Mouse (Mus musculus) right cerebral cortex, postnatal 10 days (tissue): Measurements from ENCODE around the gene Ipo11.

ENCODE experiments used
- DNase-seq, 2 experiments: peaks; one replicate each; pipeline ENCODE4 v3.0.0; 2021; ENCODE audit warnings: low spot score in 2 of 2

The Ipo11 gene

DNA sequence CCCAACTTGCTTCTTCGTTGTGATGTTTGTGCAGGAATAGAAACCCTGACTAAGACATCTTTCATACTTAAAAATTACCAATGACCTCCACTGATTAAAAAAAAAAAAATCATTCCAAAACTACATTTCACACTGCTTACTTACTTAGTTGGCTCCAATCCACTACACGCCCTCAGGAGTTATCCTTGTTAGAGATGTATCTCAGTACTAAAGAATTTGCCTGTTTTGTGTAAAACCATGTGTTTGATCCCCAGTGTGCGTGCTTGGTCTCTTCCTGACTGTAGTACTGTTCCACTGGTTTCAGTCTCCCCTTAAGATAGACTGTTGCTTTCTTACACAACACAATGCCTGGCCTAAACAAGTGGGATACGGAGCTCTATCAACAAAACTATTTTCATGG is 117.0 kb downstream of the Ipo11 start:
- DNase-seq = no peak

DNA sequence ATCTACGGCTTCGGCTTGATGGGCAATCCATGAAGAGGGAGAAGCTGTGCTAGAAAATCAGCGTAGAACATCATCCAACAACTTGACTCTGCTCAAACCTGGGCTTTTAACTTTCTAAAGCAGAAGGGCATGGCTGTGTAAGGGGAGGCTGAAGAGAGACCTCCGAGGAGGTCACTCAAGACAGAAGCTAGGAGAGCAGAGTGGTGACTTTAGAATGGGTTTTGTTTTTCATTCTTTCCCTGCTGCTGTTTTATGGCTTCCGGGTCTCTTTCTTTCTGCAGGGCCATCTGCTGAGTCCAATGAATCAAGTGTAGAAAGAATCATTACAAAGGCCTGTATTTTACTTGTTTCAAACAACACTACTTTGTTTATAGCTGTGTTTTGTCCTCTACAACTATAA is 119.7 kb downstream of the Ipo11 start:
- no peak for DNase-seq

- DNase-seq = no peak
Measured at GRCm38 (mm10) chr13:106813519-106813918, 123.2 kb downstream of the Ipo11 start.

- DNase-seq = no peak
Measured at GRCm38 (mm10) chr13:106813087-106813486, 123.7 kb downstream of the Ipo11 start.

GRCm38 (mm10) chr13:106810156-106810555 is 126.6 kb downstream of the Ipo11 start:
- peak in 1 of 2 experiments; percentile 43 for DNase-seq

DNA sequence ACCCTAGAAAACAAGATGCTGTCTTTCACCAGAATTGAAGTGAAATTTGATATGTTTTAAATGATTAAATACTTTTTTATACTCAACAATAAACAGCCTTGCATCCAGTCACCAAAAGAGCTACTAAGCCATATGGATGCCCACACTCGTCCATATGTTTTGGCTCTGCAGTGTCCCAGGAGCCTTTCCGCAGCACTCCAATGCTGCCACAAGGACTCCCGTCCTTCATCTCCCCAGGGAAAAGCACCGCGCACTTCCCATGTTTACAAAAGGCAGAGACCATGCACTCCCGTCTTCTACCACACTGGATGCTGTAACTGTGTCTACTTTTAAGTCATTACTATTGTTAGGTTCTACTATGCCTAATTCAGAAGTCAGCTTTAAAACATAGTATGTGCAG is 127.9 kb downstream of the Ipo11 start:
- no peak for DNase-seq

- no peak for DNase-seq
Measured at GRCm38 (mm10) chr13:106808315-106808714, 128.4 kb downstream of the Ipo11 start.

DNA sequence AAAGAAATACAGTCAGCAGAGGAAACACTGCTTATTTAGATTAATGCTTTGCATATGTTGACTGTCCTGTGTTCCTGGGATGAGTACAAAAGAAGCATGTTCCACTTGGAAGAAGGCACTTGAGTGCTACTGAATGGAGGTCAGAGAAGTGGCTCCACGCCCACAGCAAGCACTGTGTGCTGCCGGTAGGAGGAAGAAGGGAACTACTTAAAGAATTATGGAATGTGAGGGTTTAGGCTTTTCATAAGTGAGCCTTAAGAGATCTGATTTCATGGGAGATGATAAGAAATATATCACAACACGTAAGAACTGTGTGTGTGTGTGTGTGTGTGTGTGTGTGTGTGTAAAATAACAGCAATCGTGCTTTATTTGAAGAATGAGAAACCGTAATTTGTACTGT is 129.5 kb downstream of the Ipo11 start:
- no peak for DNase-seq

DNA sequence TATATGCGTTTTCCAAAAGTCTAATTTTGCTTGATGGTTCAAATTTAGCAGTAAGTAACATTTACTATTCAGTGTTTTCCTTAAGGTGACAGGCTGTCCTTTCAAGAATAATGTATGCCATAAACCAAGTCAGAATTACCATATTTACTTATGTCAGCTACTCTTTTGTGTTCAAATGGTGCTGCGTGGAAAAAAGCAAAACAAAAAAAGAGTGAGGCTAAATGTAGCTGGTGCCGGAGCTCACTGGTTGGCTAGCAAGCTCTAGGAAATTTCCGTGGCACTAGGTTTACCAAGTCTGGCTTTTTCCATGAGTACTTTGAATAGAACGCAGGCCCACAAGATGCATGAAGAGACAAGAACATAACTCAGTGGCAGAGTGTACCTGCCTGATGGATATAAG is 131.6 kb downstream of the Ipo11 start:
- no peak for DNase-seq

DNA sequence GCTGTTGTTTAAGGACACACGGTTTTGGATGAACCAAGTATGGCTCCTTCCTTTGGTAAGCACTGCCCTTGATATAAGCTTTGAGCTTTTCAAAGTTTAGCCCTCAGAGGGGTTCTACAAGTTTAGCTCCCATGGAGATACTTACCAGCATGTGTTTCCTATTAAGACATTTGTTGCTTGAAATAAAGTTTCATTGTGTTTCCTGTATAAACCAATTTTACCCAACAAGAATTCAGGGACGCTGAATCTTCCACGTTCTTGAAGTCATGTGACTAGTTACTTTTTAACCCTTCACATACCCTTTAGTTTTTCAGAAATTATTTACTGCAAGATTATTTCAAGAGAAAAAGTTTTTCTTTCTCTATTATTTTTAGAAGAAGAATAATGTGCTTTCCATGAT is 138.7 kb downstream of the Ipo11 start:
- no peak for DNase-seq

- no peak for DNase-seq
Measured at GRCm38 (mm10) chr13:106788817-106789216, 147.9 kb downstream of the Ipo11 start.

- no peak for DNase-seq
Measured at GRCm38 (mm10) chr13:106768807-106769206, 168.0 kb downstream of the Ipo11 start.

DNA sequence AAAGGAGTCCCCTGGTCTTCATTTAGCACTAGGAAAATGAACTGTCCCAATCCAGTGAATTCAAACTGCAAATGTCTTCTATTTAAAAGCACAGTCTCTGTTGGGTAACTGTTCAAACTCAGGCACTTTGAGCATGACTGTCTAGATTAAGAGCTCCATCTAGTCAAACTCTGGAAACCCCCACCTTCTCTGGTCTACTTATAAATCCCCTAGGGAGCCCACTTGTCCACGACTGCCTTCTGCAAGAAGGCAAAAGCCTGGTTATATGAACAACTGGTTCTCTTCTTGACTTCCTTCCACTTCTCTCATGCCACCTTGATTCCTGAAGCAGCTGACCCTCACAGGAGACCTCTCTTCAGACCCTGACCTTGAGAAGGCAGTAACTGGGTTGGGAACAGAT is 174.1 kb downstream of the Ipo11 start:
- no peak for DNase-seq

DNA sequence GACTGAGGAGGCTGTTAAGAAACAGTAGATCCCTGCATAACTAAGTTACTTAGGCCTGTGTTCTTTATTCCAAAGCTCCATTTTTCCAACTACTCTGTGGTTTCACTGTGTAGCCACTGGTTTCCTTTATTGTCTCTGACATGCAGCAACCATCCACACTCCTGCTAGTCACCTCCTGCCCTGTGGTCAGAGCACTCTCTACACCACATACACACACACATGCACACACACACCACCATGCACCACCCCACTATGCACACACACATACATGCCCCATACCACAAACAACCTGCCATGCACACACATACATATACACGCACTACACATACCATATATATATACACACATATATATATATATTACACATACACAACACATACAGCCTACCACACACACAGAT is 175.1 kb downstream of the Ipo11 start:
- no peak for DNase-seq

DNA sequence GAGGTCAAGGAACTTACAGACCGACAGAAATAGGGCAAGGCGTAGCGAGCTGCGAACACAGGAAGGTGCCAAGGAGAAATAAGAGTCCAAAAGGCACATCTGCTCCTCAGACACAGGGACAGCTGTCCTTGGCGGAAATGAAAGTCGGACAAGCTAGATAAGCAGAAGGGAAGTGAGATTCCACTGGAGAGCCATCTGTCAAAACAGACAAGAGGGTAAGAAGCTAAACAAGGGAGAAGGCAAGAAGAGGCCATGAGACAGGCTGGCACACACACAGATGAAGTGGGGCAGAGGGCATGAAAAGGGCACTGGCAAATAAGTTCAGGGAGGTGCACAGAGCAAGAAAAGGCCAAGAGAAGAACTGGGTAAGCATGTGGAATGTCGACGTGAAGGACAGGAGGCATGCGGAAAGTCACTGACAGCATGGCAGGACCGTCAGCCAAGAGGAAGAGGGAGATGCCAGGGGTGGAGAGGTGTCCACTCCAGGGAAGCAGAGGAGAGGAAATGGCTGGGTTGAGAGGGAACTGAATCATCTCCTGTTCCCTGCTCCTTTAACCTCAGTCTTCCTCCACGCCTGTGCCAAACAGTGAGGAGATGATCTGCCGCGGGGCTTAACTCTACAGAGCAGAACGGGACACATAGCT is 176.4 kb downstream of the Ipo11 start:
- DNase-seq = peak; percentile 29 to 38

DNA sequence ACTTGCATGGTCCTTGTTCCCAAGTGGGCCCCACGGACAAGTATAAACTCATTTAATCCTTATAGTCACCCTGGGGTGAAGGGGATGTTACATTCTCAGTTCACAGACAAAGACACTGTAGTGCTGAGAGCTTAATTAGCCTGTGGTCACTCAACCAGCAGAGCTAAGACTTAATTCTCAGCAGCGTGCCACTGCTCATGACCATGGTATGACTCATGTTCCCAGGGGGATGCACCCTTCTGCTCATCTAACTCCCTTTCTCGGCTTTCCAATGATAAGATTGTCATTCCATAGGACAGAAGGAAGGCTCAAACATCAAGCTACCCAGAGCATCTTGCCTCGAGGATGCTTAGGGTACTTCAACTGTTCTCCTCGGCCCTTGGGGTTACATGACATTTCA is 180.9 kb downstream of the Ipo11 start:
- DNase-seq = no peak

- no peak for DNase-seq
Measured at GRCm38 (mm10) chr13:106754216-106754615, 182.5 kb downstream of the Ipo11 start.

DNA sequence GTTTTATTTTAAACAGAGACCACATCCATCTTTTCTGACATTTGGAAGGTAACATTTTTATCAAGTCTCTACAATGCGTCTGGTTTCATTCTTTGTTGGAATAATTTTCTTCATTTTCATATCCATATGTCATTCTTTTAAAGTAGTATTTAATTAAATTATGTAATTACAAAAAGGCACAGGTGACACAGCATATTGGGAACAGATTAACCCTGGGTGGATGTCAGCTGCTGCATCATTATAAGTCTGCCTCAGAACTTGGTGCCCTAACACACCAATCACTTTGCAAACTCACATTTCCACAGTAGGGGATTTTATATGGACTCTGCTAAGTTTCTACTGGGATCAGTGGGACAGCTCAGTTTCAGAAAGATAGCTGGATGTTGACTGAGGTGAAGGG is 184.8 kb downstream of the Ipo11 start:
- no peak for DNase-seq

DNA sequence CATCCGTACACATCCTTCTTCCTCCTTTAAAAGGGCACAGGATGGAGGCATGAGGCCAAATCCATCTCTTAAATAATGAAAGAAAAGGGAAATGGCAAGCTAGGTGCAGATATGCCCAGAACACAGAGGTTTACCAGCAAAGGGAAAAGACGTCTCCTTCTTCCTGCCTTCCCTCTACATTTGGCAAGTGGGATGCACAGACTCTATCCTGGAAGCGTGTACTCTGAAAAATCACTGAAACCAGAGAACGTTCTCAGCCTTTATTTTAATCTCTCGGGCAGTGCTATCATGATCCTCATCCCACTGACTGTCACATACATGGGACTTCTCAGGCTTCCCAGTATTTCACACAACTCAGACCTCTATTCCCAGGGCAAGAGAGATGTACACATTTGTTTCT is 189.9 kb downstream of the Ipo11 start:
- DNase-seq = no peak

DNA sequence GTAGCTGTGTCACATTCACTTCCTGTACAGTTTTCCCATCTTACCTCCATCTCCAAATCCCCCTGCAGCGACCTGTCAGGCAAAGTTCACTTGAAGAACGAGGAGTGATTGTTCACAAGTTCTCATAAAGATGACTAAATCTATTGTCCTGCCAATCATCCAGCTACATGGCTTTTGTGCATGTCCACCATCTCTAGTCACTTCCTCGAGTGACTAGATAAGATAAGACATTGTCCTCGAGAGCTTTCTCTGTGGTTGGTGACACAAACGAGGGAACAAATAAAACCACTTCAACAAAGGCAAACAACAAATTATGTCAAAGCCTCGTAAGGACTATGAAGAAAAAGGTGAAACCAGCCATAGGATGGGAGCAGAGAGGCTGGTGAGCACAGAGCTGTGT is 191.6 kb downstream of the Ipo11 start:
- DNase-seq = no peak
